Mouse (Mus musculus) C2C12 (cell line): ENCODE results near the gene Hydin.

ENCODE experiments used
- CEBPB ChIP-seq: IDR thresholded peaks from one replicate; pipeline ENCODE4 v1.6.1; 2011; ENCODE audit warnings: low read depth, mild to moderate bottlenecking, control low read depth, moderate library complexity
- CTCF ChIP-seq: IDR thresholded peaks from one replicate; pipeline ENCODE4 v1.5.1; 2011; ENCODE audit not compliant: control insufficient read depth, insufficient read depth, insufficient read length
- USF1 ChIP-seq: IDR thresholded peaks from one replicate; pipeline ENCODE4 v1.6.1; 2011; ENCODE audit warnings: low read depth, mild to moderate bottlenecking, control low read depth, moderate library complexity

GRCm38 (mm10) chr8:110619208-110619574, 352.4 kb downstream of the Hydin start:
- TF ChIP-seq CTCF (no peak), USF1 (peak; percentile 41), CEBPB (no peak)
